Mouse (Mus musculus): Measurements from ENCODE around the gene Smarcd1. TPM values are rescaled to one million over a fixed set of nuclear protein-coding genes. Genes with fewer than 3 reads are reported as not detected.
A peak's percentile ranks its signal among the peaks of the same experiment; 100 is the strongest.
"Not testable (repeated sequence)": the region's sequence is repeated elsewhere in the genome, so short reads cannot be mapped to it uniquely, and the experiment has no call there.

Smarcd1 gene
- polyA plus RNA-seq, 1 experiment from 2014 or later: 111 TPM

- peaks cover 9% of the 10 kb centered on the region for H3K27me3 ChIP-seq (replicated peaks; ENCODE audit: control insufficient read depth, insufficient read depth, low read length)
- no peak overlapping the region for H3K4me2 ChIP-seq (ENCODE audit: low read length)
- no peak overlapping the region for H3K9ac ChIP-seq (replicated peaks; ENCODE audit: low read depth, low read length)
- no peak overlapping the region for H3K4me3 ChIP-seq (replicated peaks; ENCODE audit: low read length)
- peaks cover 29% of the 10 kb centered on the region for H3K4me1 ChIP-seq (replicated peaks; ENCODE audit: control insufficient read depth, insufficient read depth, low read length)
- ATAC-seq: no peak
- H3K9me3 ChIP-seq (ENCODE audit: control insufficient read depth, low read length): no peaks in the 10 kb centered on the region
- H3K36me3 ChIP-seq (ENCODE audit: control insufficient read depth, insufficient read depth): peaks cover 5% of the 10 kb centered on the region
- WGBS: 87% methylated on average over 10 of the region's 10 CpGs
- H3K27ac ChIP-seq (ENCODE audit: low read length): no peak overlapping the region
Observed at GRCm38 (mm10) chr15:99699715-99700114, 2.2 kb upstream of the Smarcd1 start.

GRCm38 (mm10) chr15:99700219-99701106 lies 1.5 kb upstream of the Smarcd1 start:
- Histone ChIP-seq H3K4me3 (replicated peaks; ENCODE audit: low read length) (no peak overlapping the region), H3K36me3 (ENCODE audit: control insufficient read depth, insufficient read depth) (peaks cover 5% of the 10 kb centered on the region), H3K4me1 (replicated peaks; ENCODE audit: control insufficient read depth, insufficient read depth, low read length) (peaks cover 31% of the 10 kb centered on the region), H3K27ac (ENCODE audit: low read length) (no peak overlapping the region), H3K9me3 (ENCODE audit: control insufficient read depth, low read length) (no peaks in the 10 kb centered on the region), H3K27me3 (replicated peaks; ENCODE audit: control insufficient read depth, insufficient read depth, low read length) (peaks cover 9% of the 10 kb centered on the region), H3K9ac (replicated peaks; ENCODE audit: low read depth, low read length) (no peak overlapping the region), H3K4me2 (ENCODE audit: low read length) (no peak overlapping the region)
- ATAC-seq: no peak
- WGBS: 88% methylated on average over 18 of the region's 18 CpGs

DNA sequence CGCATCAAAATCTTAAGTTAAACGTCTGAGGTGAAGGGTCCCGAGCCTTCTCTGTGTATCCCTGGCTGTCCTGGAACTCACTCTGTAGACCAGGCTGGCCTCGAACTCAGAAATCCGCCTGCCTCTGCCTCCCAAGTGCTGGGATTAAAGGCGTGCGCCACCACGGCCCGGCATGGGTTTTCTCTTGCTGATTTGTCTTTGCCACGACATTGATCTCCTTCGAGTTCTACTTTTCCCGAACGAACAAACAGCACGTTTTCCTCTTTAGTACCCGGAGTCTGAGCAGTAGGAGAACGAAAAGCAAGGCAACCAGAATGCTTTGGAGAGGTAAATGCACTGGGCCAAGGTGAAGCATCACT lies 310 bp upstream of the Smarcd1 start:
- peak overlapping the region; percentile 68 for H3K4me3 ChIP-seq (replicated peaks; ENCODE audit: low read length)
- 48% methylated on average over 16 of the region's 16 CpGs for WGBS
- peaks cover 34% of the 10 kb centered on the region for H3K4me1 ChIP-seq (replicated peaks; ENCODE audit: control insufficient read depth, insufficient read depth, low read length)
- H3K36me3 ChIP-seq (ENCODE audit: control insufficient read depth, insufficient read depth); H3K9me3 ChIP-seq (ENCODE audit: control insufficient read depth, low read length); H3K27me3 ChIP-seq (replicated peaks; ENCODE audit: control insufficient read depth, insufficient read depth, low read length): not testable (repeated sequence)
- peak overlapping the region; percentile 93 for H3K27ac ChIP-seq (ENCODE audit: low read length)
- peak overlapping the region; percentile 34 for H3K4me2 ChIP-seq (ENCODE audit: low read length)
- peak; percentile 0; the same call in 1 of the 2 replicates for ATAC-seq
- H3K9ac ChIP-seq (replicated peaks; ENCODE audit: low read depth, low read length): peak overlapping the region; percentile 90

GRCm38 (mm10) chr15:99703104-99703503 lies 1.2 kb downstream of the Smarcd1 start:
- H3K9ac ChIP-seq (replicated peaks; ENCODE audit: low read depth, low read length): peak overlapping the region; percentile 90
- H3K27ac ChIP-seq (ENCODE audit: low read length): peak overlapping the region; percentile 93
- ATAC-seq: no peak
- H3K36me3 ChIP-seq (ENCODE audit: control insufficient read depth, insufficient read depth): peaks cover 10% of the 10 kb centered on the region
- H3K9me3 ChIP-seq (ENCODE audit: control insufficient read depth, low read length): no peaks in the 10 kb centered on the region
- H3K4me3 ChIP-seq (replicated peaks; ENCODE audit: low read length): peak overlapping the region; percentile 68
- no peaks in the 10 kb centered on the region for H3K27me3 ChIP-seq (replicated peaks; ENCODE audit: control insufficient read depth, insufficient read depth, low read length)
- H3K4me1 ChIP-seq (replicated peaks; ENCODE audit: control insufficient read depth, insufficient read depth, low read length): peaks cover 34% of the 10 kb centered on the region
- 64% methylated on average over 9 of the region's 9 CpGs for WGBS
- H3K4me2 ChIP-seq (ENCODE audit: low read length): peak overlapping the region; percentile 83

- Histone ChIP-seq H3K27me3 (replicated peaks; ENCODE audit: control insufficient read depth, insufficient read depth, low read length) (no peaks in the 10 kb centered on the region), H3K4me1 (replicated peaks; ENCODE audit: control insufficient read depth, insufficient read depth, low read length) (peaks cover 34% of the 10 kb centered on the region), H3K9me3 (ENCODE audit: control insufficient read depth, low read length) (no peaks in the 10 kb centered on the region), H3K27ac (ENCODE audit: low read length) (peak overlapping the region; percentile 61; the same call in 1 of the 2 replicates), H3K36me3 (ENCODE audit: control insufficient read depth, insufficient read depth) (peaks cover 14% of the 10 kb centered on the region), H3K4me3 (replicated peaks; ENCODE audit: low read length) (peak overlapping the region; percentile 68), H3K4me2 (ENCODE audit: low read length) (peak overlapping the region; percentile 83), H3K9ac (replicated peaks; ENCODE audit: low read depth, low read length) (peak overlapping the region; percentile 90; the same call in 1 of the 2 replicates)
- 66% methylated on average over 5 of the region's 5 CpGs for WGBS
- no peak for ATAC-seq
Observed at GRCm38 (mm10) chr15:99703676-99704040, 1.7 kb downstream of the Smarcd1 start.

DNA sequence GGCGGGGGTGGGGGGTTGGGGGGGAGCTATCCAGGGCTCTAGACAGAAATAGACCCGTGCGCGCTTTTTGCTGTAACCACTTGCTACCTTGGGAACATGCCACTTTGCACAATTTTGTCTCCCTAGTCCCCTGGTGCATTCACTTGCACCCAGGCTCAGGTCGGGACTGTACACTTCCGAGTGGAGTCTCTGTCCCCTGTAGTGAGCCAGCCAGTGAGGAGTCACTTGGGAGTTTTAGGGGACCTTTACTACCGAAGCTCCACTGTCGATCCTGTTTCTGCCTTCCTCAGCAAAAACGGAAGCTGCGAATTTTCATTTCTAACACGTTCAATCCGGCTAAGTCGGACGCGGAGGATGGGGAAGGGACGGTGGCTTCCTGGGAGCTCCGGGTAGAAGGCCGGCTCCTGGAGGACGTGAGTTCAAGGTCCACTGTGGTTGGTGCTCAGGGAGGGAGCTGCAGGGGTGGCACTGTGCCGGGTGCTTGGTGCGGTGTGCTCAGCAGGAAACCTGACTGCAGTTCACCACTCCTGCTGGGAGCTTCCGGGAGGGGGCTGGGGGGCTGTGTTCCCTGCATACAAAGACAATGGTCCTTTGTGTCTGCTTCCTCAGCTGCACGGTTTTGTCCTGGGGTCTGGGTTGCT lies 2.2 kb downstream of the Smarcd1 start:
- Histone ChIP-seq H3K27ac (ENCODE audit: low read length) (peak overlapping the region; percentile 61), H3K4me3 (replicated peaks; ENCODE audit: low read length) (peak overlapping the region; percentile 68), H3K36me3 (ENCODE audit: control insufficient read depth, insufficient read depth) (peaks cover 20% of the 10 kb centered on the region), H3K4me2 (ENCODE audit: low read length) (peak overlapping the region; percentile 83), H3K27me3 (replicated peaks; ENCODE audit: control insufficient read depth, insufficient read depth, low read length) (no peaks in the 10 kb centered on the region), H3K9me3 (ENCODE audit: control insufficient read depth, low read length) (no peaks in the 10 kb centered on the region), H3K9ac (replicated peaks; ENCODE audit: low read depth, low read length) (peak overlapping the region; percentile 50), H3K4me1 (replicated peaks; ENCODE audit: control insufficient read depth, insufficient read depth, low read length) (peaks cover 34% of the 10 kb centered on the region)
- 21% methylated on average over 23 of the region's 23 CpGs for WGBS
- ATAC-seq: no peak

GRCm38 (mm10) chr15:99704881-99705280 lies 3.0 kb downstream of the Smarcd1 start:
- no peak for ATAC-seq
- Histone ChIP-seq H3K4me2 (ENCODE audit: low read length) (peak overlapping the region; percentile 83), H3K4me1 (replicated peaks; ENCODE audit: control insufficient read depth, insufficient read depth, low read length) (peaks cover 34% of the 10 kb centered on the region), H3K9ac (replicated peaks; ENCODE audit: low read depth, low read length) (no peak overlapping the region), H3K4me3 (replicated peaks; ENCODE audit: low read length) (peak overlapping the region; percentile 68; the same call in 1 of the 2 replicates), H3K36me3 (ENCODE audit: control insufficient read depth, insufficient read depth) (peaks cover 25% of the 10 kb centered on the region), H3K9me3 (ENCODE audit: control insufficient read depth, low read length) (no peaks in the 10 kb centered on the region), H3K27me3 (replicated peaks; ENCODE audit: control insufficient read depth, insufficient read depth, low read length) (no peaks in the 10 kb centered on the region), H3K27ac (ENCODE audit: low read length) (peak overlapping the region; percentile 61)
- WGBS: 29% methylated on average over 7 of the region's 7 CpGs

DNA sequence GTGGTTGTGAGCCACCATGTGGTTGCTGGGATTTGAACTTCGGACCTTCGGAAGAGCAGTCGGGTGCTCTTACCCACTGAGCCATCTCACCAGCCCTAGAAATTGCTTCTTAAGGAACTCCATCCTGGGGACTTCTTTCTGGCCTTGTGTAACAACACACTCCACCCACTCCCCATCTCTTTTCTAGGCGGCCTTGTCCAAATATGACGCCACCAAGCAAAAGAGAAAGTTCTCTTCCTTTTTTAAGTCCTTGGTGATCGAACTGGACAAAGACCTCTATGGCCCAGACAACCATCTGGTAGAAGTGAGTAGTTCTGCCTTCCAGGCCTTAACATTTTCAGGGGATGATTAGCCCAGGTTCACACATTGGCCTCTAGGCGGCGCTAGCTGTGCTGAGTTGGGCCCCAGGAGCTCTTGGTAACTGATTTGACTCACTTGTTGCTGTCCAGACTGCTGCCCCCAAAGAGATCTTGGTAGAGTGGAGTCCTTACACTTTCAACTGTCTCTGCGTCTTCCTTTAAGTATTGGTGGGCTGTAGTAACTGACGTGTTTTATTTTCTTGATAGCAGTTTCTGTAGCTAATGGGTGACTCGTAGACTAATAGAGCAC lies 3.6 kb downstream of the Smarcd1 start, which contains the start of gene Gm17349:
Gene Gm17349 (minus strand): TSS at position 51 of the 609 bp plus-strand sequence.
- ATAC-seq: no peak
- H3K36me3 ChIP-seq (ENCODE audit: control insufficient read depth, insufficient read depth): peaks cover 30% of the 10 kb centered on the region
- 63% methylated on average over 11 of the region's 11 CpGs for WGBS

GRCm38 (mm10) chr15:99708176-99708575 lies 6.2 kb downstream of the Smarcd1 start:
- Histone ChIP-seq H3K4me2 (ENCODE audit: low read length) (no peak overlapping the region), H3K36me3 (ENCODE audit: control insufficient read depth, insufficient read depth) (peaks cover 51% of the 10 kb centered on the region), H3K9me3 (ENCODE audit: control insufficient read depth, low read length) (no peaks in the 10 kb centered on the region), H3K27me3 (replicated peaks; ENCODE audit: control insufficient read depth, insufficient read depth, low read length) (no peaks in the 10 kb centered on the region), H3K4me3 (replicated peaks; ENCODE audit: low read length) (no peak overlapping the region), H3K9ac (replicated peaks; ENCODE audit: low read depth, low read length) (no peak overlapping the region), H3K27ac (ENCODE audit: low read length) (no peak overlapping the region), H3K4me1 (replicated peaks; ENCODE audit: control insufficient read depth, insufficient read depth, low read length) (peaks cover 20% of the 10 kb centered on the region)
- WGBS: 93% methylated on average over 13 of the region's 13 CpGs
- ATAC-seq: no peak

More for the DNA sequence above, 3.6 kb downstream of the Smarcd1 start, which contains the start of gene Gm17349:
- no peaks in the 10 kb centered on the region for H3K9me3 ChIP-seq (ENCODE audit: control insufficient read depth, low read length)
- peak within 1 kb of the TSS; percentile 68 for H3K4me3 ChIP-seq (replicated peaks; ENCODE audit: low read length)
- H3K4me2 ChIP-seq (ENCODE audit: low read length): peak within 1 kb of the TSS; percentile 83
- peak within 1 kb of the TSS; percentile 61 for H3K27ac ChIP-seq (ENCODE audit: low read length)
- H3K9ac ChIP-seq (replicated peaks; ENCODE audit: low read depth, low read length): peak within 1 kb of the TSS; percentile 50
- peaks cover 34% of the 10 kb centered on the region for H3K4me1 ChIP-seq (replicated peaks; ENCODE audit: control insufficient read depth, insufficient read depth, low read length)
- no peaks in the 10 kb centered on the region for H3K27me3 ChIP-seq (replicated peaks; ENCODE audit: control insufficient read depth, insufficient read depth, low read length)

Data from forebrain, embryonic 16.5 days (tissue).